Mouse (Mus musculus): ENCODE results near the gene Bcl2.

- TF ChIP-seq CTCF (conservative IDR thresholded peaks at IDR 0.05; ENCODE audit: insufficient read depth, insufficient read length, low read depth, low read length) (no peak), POLR2A (IDR thresholded peaks at IDR 0.05; ENCODE audit: low read depth, low read length) (no peak)
Observed at GRCm38 (mm10) chr1:106611246-106611645, 102.8 kb downstream of the Bcl2 start.

All from kidney, adult 2 months (tissue).